Mouse (Mus musculus): ENCODE results near the gene Aebp1.
"Not testable (repeated sequence)": the region's sequence is repeated elsewhere in the genome, so short reads cannot be mapped to it uniquely, and the experiment has no call there.

Gene Aebp1

DNA sequence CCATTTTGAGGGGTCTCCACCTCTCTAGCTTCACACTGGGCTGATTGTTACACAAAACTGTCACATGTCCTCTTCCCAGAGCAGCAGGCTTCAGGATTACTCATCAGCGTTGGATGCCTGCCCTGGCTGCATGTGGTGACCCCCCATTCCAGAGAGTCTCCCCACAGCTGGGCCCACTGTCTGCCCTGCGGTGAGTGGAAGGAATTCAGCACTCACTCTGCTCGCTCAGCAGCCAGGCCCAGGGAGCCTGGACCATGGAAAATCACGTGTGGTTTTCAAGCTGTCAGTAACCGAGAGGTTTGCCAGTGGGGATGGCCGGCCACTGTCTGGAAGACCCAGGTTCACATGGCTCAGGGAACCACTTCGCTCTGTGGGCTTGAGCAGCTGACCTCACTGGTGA is 5.8 kb upstream of the Aebp1 start:
- peak; percentile 41 for DNase-seq (ENCODE audit: low read depth, low spot score)

DNA sequence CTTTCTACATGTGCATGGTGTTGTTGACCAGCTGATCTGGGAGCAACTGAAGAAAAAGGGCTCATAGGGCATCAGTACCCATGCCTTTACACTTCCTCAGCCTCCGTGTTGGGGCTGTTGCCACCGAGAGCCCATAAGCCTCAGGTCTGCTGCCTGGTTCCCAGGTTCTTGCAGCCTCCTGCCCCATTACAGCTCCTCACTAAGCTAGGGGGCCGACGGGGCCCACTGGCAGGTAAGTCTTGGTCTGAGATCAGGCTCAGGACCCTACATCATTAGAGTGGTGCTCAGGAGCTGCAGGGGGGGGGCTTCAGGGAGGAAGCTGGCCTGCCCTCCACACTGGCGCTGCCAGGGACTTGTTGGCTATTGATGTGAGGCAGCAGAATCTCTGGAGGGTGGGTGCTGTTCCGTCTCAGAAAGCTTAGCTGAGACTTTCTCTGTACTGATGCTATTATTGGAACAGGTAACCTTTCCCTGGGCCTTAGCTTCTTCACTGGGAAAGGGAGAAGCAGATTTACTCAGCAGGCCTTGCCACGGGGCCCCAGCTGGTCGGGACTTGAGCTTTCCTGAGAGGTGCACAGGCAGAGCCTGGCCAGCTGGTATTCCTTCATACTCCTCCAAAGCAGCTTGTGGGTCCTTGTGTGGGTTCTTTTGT is 5.1 kb upstream of the Aebp1 start:
- no peak for DNase-seq (ENCODE audit: low read depth, low spot score)

DNA sequence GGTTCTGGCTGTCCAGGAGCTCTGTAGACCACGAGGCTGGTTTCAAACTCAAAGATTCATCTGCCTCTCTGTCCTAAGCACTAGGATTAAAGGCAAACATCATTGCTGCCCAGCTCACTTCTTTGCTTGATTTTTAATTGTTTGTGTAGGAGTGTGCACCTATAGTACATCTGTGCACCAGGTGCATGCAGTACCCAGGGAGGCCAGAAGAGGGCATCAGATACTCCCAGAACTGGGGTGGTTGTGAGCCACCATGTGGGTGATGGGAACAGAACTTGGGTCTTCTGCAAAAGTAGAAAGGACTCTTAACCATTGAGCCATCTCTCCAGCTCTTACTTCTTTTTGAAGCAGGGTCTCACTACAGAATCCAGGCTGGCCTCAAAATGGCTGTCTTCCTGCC is 3.0 kb upstream of the Aebp1 start:
- peak; percentile 72 for DNase-seq (ENCODE audit: low read depth, low spot score)

DNA sequence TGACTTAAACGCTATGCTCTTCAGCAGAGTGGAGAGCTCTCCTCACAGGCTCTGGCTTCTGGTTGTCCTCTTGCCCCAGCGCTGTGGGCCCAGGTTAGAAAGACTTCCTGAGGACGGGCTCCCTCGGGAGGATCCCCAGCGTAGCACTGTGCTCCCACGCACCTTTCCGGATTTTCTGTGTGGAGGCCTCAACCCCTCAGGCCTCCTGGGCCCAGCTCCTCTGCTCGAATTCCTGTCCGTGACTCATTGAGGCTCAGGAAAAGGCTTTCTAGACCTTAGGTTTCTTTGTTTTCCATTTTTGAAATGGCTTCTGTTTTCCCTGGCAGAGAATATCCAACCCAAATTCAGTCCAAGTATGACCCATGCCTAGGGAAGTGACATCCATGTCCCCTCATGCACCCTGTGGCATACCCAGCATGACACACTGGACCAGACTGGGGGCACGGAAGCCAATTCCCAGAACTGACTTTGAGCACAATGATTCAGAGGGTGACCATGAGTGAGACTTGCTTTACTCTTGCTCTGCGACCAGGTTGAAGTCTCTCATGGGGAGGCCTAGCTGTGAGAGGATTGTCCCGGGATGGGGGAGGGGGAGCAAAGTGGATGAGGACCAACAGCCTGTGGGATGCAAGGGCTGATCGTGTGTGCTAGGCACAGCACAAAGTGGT is 1.7 kb upstream of the Aebp1 start:
- DNase-seq (ENCODE audit: low read depth, low spot score) = no peak

DNA sequence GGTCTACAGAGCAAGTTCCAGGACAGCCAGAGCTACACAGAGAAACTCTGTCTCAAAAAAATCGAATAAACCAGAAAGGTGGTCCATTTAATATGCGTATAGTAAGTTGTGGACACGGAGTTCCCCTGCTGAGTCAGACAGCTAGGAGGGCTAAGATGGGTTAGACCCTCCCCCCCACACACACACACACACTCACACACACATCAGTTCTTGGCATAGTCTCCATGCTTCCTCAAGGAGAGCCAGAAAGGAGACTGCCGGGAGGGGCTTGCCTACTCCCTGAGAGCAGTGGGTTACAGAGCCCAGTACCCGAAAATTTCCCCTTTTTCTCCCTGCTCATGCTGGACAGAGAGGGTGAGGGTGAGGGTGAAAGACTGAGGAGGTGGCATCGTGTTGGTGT is 1.1 kb upstream of the Aebp1 start:
- no peak for DNase-seq (ENCODE audit: low read depth, low spot score)

DNA sequence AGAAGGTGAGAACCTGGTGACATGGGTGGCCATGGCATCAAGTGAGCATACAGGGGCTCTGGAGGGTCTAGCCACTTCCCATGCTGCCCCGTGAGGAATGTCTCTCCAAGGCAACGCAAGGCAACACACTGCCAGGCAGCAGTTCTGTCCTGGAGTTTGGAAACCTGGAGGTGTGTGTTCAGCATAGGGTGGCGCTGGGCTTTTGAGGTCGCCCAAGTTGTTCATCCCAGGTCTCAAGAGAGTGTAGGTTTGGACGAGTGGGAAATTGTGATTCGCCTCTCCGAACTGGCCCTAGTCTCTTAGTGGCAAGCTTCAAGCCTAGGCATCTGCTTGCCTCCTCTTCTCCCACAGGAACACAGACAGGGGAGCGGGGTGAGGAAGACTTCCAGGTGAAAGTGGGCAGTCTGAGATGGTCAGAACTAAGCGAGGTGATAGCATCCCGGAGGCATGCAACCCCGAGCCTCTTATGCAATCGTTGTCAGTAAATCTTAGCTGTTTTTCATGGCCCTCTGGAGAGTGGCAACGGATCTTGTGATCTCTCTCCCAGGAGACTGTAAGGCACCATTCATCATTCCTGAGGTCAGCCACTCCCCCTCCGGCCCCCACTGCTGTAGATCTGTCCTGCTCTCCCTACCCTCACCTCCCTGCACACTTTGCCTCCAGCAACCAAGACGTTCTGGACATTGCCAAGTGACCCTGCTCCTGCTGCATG is 803 bp downstream of the Aebp1 start:
- DNase-seq (ENCODE audit: low read depth, low spot score) = peak; percentile 42

DNA sequence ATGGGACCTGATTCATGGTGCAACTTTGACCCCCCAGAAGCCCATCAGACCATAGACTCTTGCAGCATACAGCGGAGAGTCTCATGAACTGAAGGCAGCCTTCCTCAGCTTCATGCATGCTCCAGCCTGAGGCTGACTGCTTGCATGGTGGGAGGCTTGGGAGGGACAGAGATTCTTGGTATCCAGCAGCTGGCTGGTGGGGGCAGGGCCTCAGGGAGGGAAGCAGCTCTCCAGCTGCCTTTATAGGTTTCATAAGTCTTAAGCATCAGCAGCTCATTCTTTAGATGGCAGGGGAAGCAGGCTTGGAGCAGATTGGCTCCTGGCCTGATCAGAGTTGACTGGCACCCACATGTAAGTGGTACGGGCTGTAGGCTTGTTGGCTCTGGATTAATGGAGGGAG is 5.4 kb downstream of the Aebp1 start:
- DNase-seq (ENCODE audit: low read depth, low spot score) = no peak

DNA sequence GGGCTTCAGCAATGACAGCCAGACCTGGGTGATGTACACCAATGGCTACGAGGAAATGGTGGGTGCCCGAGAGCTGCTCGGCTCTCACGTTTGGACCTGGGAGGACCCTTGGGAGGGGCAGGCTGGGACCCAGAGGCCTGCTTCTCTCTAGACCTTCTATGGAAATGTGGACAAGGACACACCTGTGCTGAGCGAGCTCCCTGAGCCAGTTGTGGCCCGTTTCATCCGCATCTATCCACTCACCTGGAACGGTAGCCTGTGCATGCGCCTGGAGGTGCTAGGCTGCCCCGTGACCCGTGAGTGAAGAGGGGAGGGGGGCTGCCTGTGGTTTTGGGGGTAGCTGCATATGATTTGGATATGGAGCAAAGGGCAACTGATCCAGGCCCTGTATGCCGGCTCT is 6.6 kb downstream of the Aebp1 start:
- DNase-seq (ENCODE audit: low read depth, low spot score) = no peak

DNA sequence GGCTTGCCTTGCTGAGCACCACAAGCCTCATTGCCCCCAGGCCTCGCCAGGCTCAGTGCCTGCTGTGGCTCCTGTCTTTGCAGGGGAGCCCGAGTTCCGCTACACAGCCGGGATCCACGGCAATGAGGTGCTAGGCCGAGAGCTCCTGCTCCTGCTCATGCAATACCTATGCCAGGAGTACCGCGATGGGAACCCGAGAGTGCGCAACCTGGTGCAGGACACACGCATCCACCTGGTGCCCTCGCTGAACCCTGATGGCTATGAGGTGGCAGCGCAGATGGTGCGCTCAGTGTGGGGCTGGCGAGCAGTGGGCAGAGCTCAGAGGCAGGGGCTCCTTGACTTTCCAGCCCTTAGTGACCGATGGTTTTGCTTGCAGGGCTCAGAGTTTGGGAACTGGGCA is 7.6 kb downstream of the Aebp1 start:
- DNase-seq (ENCODE audit: low read depth, low spot score) = no peak

DNA sequence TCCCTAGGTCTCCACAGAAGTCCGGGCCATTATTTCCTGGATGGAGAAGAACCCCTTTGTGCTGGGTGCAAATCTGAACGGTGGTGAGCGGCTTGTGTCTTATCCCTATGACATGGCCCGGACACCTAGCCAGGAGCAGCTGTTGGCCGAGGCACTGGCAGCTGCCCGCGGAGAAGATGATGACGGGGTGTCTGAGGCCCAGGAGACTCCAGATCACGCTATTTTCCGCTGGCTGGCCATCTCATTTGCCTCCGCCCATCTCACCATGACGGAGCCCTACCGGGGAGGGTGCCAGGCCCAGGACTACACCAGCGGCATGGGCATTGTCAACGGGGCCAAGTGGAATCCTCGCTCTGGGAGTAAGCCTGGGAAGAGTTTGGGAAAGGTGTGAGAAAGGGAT is 8.3 kb downstream of the Aebp1 start:
- no peak for DNase-seq (ENCODE audit: low read depth, low spot score)

DNA sequence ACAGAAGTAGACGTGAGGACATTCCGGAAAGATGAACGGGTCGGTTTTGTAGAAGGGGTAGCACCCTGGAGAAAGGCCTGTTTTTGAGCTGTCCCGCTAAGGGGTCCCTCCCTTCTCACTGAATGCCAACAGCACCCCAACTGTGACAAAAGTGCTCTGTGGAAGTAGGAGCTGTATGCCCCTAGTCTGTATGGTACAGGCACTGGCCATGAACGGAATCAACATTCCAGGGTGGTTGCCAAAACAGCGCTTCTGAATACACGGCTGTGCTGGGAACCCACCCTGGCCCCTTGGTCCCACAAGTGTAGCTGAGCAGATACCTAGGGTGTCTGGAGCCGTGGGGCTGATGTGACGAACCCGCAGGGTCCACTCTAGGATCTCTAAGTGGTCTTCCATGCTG is 11.0 kb downstream of the Aebp1 start:
- no peak for DNase-seq (ENCODE audit: low read depth, low spot score)

DNA sequence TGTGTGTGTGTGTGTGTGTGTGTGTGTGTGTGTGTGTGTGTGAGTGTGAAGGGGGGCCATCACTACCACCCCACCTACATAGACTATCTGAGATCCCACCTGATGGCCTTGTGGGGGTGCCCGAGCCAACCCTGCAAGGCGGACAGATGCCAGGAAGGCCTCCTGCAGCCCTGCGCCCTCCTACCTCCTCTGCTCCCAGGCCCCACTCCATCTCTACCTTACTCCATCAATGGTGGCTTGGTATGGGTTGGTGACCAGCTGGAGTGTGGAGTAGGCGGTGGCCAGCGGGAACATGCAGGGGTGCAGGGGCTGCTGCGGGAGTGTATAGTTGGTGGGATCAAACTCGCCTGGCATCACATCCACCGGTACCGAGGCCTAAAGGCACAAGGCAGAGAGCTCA is 11.4 kb downstream of the Aebp1 start:
- DNase-seq (ENCODE audit: low read depth, low spot score) = no peak

DNA sequence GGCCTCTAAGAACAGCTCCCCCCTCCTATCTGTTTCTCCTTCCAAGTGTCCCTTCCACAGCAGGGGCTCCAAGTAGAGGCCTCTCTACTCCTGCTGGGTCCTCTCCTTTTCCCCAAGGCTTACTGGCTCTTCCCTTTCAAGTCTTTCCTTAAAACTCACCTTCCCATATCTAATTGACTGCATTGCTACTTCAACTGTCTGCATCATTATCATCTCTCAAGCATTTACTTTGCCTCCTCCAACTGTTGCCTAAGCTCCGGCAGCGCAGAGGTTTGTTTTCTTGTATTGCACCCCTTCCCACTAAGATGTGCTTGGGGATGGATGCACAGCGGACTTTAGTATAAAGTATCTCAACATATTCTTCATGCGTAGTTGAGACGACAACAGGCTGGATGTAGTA is 15.7 kb downstream of the Aebp1 start:
- peak; percentile 17 for DNase-seq (ENCODE audit: low read depth, low spot score)

DNA sequence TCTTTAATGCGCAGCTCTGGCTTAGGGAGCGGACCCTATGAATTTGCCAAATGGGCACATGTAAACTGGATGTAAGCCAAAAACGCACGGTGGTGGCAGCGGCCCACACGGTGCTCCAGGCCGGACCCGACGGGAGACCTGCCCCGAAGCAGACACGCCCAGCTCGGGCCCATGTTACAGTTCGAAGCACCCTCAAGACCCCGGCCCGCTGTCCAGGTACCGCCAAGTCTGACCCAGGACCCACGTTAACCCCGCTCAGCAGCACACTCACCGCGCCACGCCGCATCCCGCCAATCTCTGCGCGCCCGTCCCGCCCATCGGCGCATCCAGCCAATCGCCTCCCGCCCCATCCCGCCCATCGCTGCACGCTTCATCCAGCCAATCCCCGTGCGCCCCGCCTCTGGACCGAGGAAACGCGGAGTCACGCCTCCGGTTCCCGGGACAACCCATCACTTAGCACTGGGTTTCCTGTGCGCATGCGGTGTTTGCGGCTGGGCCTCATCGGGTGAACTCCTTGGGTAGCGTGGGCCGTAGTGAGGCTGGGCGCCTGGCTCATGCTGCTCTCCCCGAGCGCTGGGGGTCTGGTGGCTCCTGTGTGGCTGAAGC is 16.3 kb downstream of the Aebp1 start, which contains the start of gene Pold2:
Gene Pold2, minus strand, starts transcription at position 372 of the 606 bp plus-strand sequence.
- peak; percentile 98 for DNase-seq (ENCODE audit: low read depth, low spot score)

DNA sequence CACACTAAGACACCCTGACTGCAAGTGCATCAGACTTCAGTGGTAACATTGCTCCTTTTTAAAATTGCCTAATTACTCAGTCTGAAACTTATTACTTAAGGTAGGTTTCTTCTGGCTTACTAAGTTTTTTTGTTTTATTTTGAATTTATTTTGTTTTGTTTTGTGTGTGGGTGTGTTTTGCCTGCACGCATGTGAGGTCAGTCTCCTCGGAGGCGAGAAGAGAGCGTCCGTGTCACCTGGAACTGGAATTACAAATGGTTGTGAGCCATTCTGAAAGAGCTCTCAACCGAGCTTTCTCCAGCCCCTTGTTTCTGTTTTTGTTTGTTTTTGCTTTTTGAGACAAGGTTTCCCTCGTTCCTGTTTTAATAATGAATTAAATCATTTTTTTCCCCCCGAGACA is 16.9 kb downstream of the Aebp1 start:
- DNase-seq (ENCODE audit: low read depth, low spot score) = no peak

DNA sequence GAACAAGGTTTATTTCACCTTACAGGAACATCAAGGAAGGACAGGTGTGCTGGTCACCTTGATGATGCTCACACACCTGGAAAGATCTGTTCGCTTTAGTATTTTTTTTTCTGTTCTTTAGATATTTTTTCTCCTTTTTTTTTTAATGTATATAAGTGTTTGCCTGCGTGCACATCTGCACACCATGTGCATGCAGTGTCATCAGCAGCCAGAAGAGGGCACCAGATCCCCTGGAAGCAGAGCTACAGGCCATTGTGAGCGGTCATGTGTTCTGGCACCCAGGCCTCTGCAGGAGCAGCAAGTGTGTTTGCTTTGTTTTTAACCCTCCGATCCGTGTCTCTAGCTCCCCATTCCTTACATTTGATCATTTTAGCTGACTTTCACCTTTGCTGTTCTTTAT is 18.2 kb downstream of the Aebp1 start:
- peak; percentile 86 for DNase-seq (ENCODE audit: low read depth, low spot score)

DNA sequence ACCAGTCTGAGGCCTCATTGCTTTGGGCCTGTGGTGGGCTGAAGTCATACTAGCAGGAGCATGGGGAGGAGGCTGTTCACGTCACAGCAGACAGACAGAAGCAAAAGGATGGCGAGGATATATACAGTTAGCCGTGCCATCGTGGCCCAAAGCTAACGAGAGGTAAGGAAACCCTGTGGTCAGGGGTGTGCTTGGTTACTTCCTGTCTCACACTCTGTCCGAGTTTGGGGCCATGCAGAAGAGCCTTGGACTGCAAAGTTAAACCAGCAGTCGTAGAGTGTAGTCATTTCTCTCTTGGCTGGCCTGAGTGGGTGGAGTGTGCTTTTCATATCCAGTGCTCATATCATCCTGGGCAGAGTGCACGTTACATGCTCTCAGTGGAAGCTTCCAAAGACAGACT is 20.8 kb downstream of the Aebp1 start:
- no peak for DNase-seq (ENCODE audit: low read depth, low spot score)

DNA sequence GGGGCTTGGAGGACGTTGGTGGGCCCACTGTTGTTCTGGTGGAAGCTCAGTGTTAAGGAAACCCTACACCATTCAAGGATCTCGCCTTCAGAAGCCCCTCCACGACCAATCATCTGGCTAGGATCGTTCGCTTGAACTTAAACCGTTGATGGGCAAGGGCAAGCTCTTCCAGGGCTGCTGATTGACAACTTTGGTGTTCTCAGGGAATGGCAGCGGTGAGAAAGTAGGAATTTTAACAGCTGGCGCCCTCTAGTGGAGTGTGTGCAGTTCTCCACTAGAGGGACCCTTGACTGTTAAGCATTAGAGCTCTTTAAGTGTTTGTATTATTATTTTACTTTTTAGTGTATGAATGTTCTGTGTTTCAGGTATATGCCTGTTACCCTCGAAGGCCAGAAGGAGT is 24.4 kb downstream of the Aebp1 start:
- DNase-seq (ENCODE audit: low read depth, low spot score) = peak; percentile 85

DNA sequence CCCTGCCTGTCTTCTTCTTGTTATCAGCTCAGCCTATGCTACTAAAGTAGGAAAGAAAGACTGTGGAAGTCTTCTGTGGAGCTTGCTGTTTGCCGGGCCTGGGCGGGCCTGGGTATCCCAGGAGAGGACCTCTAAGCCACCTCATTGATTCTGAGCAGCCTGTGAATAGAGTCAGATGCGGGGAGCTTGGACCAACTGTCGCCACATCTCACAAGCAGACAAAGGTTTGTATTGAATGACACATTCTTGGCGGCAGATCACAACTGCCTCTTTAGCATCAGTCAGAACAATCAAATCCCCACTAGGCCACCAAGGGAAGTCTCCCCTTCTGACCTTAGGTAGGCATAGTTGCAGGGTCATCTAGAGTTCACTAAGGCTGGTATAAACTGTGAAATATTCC is 25.5 kb downstream of the Aebp1 start:
- DNase-seq (ENCODE audit: low read depth, low spot score) = peak; percentile 58

DNA sequence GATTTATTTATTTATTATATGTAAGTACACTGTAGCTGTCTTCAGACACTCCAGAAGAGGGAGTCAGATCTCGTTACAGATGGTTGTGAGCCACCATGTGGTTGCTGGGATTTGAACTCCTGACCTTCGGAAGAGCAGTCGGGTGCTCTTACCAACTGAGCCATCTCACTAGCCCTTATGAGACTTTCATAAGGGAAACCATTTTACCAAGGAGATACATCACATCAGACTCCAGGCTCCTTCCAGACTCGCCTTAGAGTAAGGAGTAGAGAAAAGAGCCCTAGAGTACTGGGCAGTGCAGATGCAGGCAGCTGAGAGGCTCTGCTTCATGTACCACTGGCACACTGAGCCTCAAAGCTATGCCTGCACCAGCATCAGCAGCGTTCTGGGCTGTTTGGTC is 26.8 kb downstream of the Aebp1 start:
- not testable (repeated sequence) for DNase-seq (ENCODE audit: low read depth, low spot score)

DNA sequence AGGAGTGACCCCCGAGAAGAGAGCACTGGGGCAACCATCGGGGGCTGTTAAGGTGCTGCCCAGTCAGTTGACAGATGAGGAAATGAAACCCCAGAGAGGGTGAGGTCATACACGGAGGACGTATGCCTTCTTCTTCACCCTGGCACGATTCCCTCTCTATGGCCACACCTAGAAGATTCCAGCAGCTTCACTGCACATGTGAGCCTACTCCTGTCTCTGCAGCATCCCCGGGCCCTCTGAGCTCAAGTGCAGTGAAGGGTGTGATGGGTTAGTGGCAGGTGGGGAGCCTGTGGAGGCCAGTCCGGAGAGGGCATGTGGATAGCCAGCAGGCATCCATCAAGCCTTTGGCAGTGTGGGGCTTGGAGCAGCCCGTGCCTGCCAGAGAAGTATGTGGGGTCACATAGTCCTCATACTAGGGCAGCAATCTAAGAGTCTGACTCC is 30.4 kb downstream of the Aebp1 start:
- DNase-seq (ENCODE audit: low read depth, low spot score) = no peak

DNA sequence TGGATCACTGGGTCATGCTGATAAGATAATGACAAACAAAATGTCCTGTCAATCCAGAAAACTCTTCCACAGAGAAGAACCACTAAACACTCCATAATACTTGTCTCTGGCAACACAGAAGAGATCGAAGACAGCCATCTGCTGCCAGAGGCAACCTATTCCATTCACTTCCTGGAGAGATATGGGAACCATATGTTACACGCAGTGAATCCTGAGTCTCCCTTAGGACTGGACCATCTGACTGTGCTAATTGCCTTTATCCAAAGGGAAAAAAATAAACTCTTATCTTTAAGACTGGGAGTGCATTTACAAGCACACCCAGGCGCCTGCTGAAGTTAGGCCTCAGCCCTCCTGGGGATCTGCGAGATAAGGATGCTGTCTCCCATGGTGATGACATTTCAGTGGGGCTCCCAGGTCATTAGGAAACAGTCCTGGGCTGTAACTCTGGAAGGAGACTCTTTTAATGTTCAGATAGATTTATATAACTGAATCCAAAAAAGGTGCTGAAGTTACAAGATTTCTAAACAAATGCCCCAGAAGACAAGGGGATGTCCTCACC is 31.1 kb downstream of the Aebp1 start:
- no peak for DNase-seq (ENCODE audit: low read depth, low spot score)

All from R1 (cell line).